Mouse (Mus musculus): ENCODE measurements at regions not wholly inside any gene's neighbourhood (a gene's known extent, or its start where the extent isn't known, plus 50 kb on each side); places are given as distances from the start of the nearest gene placed in this dataset.

GRCm38 (mm10) chr16:51650100-51650499 lies 380.9 kb upstream of the Cblb start:
- Histone ChIP-seq H3K27me3 (ENCODE audit: control insufficient read depth, insufficient read depth, low read length) (no peaks in the 10 kb centered on the region), H3K4me3 (no peak overlapping the region), H3K4me1 (ENCODE audit: control insufficient read depth, insufficient read depth, low read length) (no peaks in the 10 kb centered on the region), H3K9ac (ENCODE audit: low read depth, low read length) (no peak overlapping the region), H3K27ac (no peak overlapping the region), H3K36me3 (ENCODE audit: control insufficient read depth, insufficient read depth, low read length) (no peaks in the 10 kb centered on the region), H3K79me2 (replicated peaks; ENCODE audit: control insufficient read depth, insufficient read depth, low read length) (no peaks in the 10 kb centered on the region)
- intact Hi-C loops (cut with DNase I) = no loop called here
- 42% methylated on average over 5 of the region's 5 CpGs for WGBS
- TF ChIP-seq POLR2A (IDR thresholded peaks at IDR 0.05; ENCODE audit: insufficient read depth, low read depth, low read length) = no peak
- no peak for DNase-seq

- Histone ChIP-seq H3K27me3 (ENCODE audit: control insufficient read depth, insufficient read depth, low read length) (no peaks in the 10 kb centered on the region), H3K36me3 (ENCODE audit: control insufficient read depth, insufficient read depth, low read length) (no peaks in the 10 kb centered on the region), H3K27ac (no peak overlapping the region), H3K79me2 (replicated peaks; ENCODE audit: control insufficient read depth, insufficient read depth, low read length) (no peaks in the 10 kb centered on the region), H3K9ac (ENCODE audit: low read depth, low read length) (no peak overlapping the region), H3K4me1 (ENCODE audit: control insufficient read depth, insufficient read depth, low read length) (no peaks in the 10 kb centered on the region), H3K4me3 (no peak overlapping the region)
- 73% methylated on average over 5 of the region's 5 CpGs for WGBS
- TF ChIP-seq CTCF (IDR thresholded peaks at IDR 0.05) (no peak), POLR2A (IDR thresholded peaks at IDR 0.05; ENCODE audit: insufficient read depth, low read depth, low read length) (no peak), EP300 (IDR thresholded peaks at IDR 0.05; ENCODE audit: insufficient read depth, low read depth, low read length) (no peak)
- DNase-seq = no peak
- intact Hi-C loops (cut with DNase I) = no loop called here
These were observed 380.3 kb upstream of the Cblb start for GRCm38 (mm10) chr16:51650683-51651082.

GRCm38 (mm10) chr16:51661693-51662092 lies 369.3 kb upstream of the Cblb start:
- intact Hi-C loops (cut with DNase I) = no loop called here
- no peaks in the 10 kb centered on the region for H3K27me3 ChIP-seq (ENCODE audit: control insufficient read depth, insufficient read depth, low read length)
- no peak overlapping the region for H3K9ac ChIP-seq (ENCODE audit: low read depth, low read length)

GRCm38 (mm10) chr16:51664325-51664724 lies 366.7 kb upstream of the Cblb start:
- Histone ChIP-seq H3K9ac (ENCODE audit: low read depth, low read length) (no peak overlapping the region), H3K36me3 (ENCODE audit: control insufficient read depth, insufficient read depth, low read length) (no peaks in the 10 kb centered on the region), H3K79me2 (replicated peaks; ENCODE audit: control insufficient read depth, insufficient read depth, low read length) (no peaks in the 10 kb centered on the region), H3K4me3 (no peak overlapping the region), H3K27me3 (ENCODE audit: control insufficient read depth, insufficient read depth, low read length) (no peaks in the 10 kb centered on the region), H3K27ac (no peak overlapping the region), H3K4me1 (ENCODE audit: control insufficient read depth, insufficient read depth, low read length) (no peaks in the 10 kb centered on the region)
- intact Hi-C loops (cut with DNase I) = no loop called here
- TF ChIP-seq CTCF (IDR thresholded peaks at IDR 0.05) (no peak), POLR2A (IDR thresholded peaks at IDR 0.05; ENCODE audit: insufficient read depth, low read depth, low read length) (no peak), EP300 (IDR thresholded peaks at IDR 0.05; ENCODE audit: insufficient read depth, low read depth, low read length) (no peak)
- DNase-seq = no peak
- WGBS = 75% methylated on average over 2 of the region's 2 CpGs

More at GRCm38 (mm10) chr16:51661693-51662092, 369.3 kb upstream of the Cblb start:
- Histone ChIP-seq H3K27ac (no peak overlapping the region), H3K4me3 (no peak overlapping the region), H3K36me3 (ENCODE audit: control insufficient read depth, insufficient read depth, low read length) (no peaks in the 10 kb centered on the region), H3K4me1 (ENCODE audit: control insufficient read depth, insufficient read depth, low read length) (no peaks in the 10 kb centered on the region), H3K79me2 (replicated peaks; ENCODE audit: control insufficient read depth, insufficient read depth, low read length) (no peaks in the 10 kb centered on the region)
- WGBS = 48% methylated on average over 1 of the region's 1 CpGs
- DNase-seq = no peak
- TF ChIP-seq CTCF (IDR thresholded peaks at IDR 0.05) = no peak
- TF ChIP-seq POLR2A (IDR thresholded peaks at IDR 0.05; ENCODE audit: insufficient read depth, low read depth, low read length) = no peak
- TF ChIP-seq EP300 (IDR thresholded peaks at IDR 0.05; ENCODE audit: insufficient read depth, low read depth, low read length) = no peak

GRCm38 (mm10) chr16:51675101-51675500 lies 355.9 kb upstream of the Cblb start:
- H3K27ac ChIP-seq = no peak overlapping the region
- no peaks in the 10 kb centered on the region for H3K79me2 ChIP-seq (replicated peaks; ENCODE audit: control insufficient read depth, insufficient read depth, low read length)
- no peak overlapping the region for H3K4me3 ChIP-seq
- intact Hi-C loops (cut with DNase I) = no loop called here
- H3K27me3 ChIP-seq (ENCODE audit: control insufficient read depth, insufficient read depth, low read length) = no peaks in the 10 kb centered on the region
- no peak for TF ChIP-seq CTCF (IDR thresholded peaks at IDR 0.05)
- no peak for TF ChIP-seq POLR2A (IDR thresholded peaks at IDR 0.05; ENCODE audit: insufficient read depth, low read depth, low read length)
- no peak for TF ChIP-seq EP300 (IDR thresholded peaks at IDR 0.05; ENCODE audit: insufficient read depth, low read depth, low read length)
- H3K4me1 ChIP-seq (ENCODE audit: control insufficient read depth, insufficient read depth, low read length) = no peaks in the 10 kb centered on the region
- H3K36me3 ChIP-seq (ENCODE audit: control insufficient read depth, insufficient read depth, low read length) = no peaks in the 10 kb centered on the region
- H3K9ac ChIP-seq (ENCODE audit: low read depth, low read length) = no peak overlapping the region
- no peak for DNase-seq
- WGBS = 67% methylated on average over 3 of the region's 3 CpGs

DNA sequence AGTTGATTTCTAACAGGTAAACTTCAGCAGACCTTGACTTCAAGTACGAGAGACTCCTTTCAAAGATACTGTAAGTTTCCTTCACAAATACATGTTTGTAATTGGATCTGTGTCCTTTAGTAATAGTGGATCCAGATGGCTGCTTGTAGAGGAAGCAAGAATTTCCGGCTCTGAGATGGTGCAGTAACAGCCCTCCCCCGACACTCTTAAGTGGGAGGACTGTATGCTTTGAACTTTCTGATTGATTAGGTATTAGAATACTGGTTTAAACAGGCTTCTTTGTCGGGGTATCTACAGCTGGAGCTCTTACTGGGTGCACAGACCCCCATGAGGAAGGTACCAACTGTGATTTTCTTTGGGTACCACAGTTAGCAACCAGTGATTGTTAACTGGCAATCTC lies 355.0 kb upstream of the Cblb start:
- 24% methylated on average over 4 of the region's 4 CpGs for whole genome bisulfite sequencing
- no peaks in the 10 kb centered on the region for H3K4me1 ChIP-seq (ENCODE audit: control insufficient read depth, insufficient read depth, low read length)
- H3K4me3 ChIP-seq = no peak overlapping the region
- no peak for DNase-seq
- H3K36me3 ChIP-seq (ENCODE audit: control insufficient read depth, insufficient read depth, low read length) = no peaks in the 10 kb centered on the region
- H3K9ac ChIP-seq (ENCODE audit: low read depth, low read length) = no peak overlapping the region
- H3K27me3 ChIP-seq (ENCODE audit: control insufficient read depth, insufficient read depth, low read length) = no peaks in the 10 kb centered on the region
- intact Hi-C loops (cut with DNase I) = no loop called here
- TF ChIP-seq POLR2A (IDR thresholded peaks at IDR 0.05; ENCODE audit: insufficient read depth, low read depth, low read length) = no peak
- no peak for TF ChIP-seq CTCF (IDR thresholded peaks at IDR 0.05)
- TF ChIP-seq EP300 (IDR thresholded peaks at IDR 0.05; ENCODE audit: insufficient read depth, low read depth, low read length) = no peak
- no peaks in the 10 kb centered on the region for H3K79me2 ChIP-seq (replicated peaks; ENCODE audit: control insufficient read depth, insufficient read depth, low read length)
- no peak overlapping the region for H3K27ac ChIP-seq
